14 mouse cellular contexts compared by ENCODE assay signal in the genomic region with DNA sequence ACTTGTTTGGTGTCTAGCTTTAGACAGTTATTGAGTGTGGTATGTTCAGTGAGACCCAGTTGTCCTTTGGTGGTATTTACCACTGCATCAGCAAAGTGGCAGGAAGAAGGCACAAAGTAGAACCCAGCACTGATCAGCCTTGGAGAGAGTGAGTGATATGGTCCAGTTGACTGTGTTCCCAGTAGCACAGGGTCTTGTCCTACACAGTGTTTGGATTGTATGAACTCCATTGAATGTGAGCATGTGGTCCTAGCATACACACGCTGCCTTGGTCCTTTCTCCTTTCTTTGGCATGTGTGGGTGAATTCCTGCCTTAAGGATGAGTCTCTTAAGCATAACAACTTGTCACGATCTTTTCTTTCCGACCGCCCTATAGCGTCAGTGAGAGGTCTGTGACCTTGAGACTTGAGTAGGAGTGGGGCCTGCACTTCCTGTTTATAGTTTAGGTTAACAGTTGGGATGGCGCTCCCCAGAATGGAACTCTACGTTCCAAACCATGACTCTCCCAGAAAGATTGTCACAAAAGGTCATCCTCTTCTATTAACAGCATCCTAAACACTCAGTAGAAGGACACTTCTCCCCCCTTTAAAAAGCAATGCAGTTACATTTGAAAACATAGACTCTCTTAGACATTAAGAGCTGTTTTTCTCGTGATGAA.
"Had no signal": no experiment of that assay in that cellular context is flagged by ENCODE, and none has a peak within 500 bp of the region (broad histone marks: within the 10 kb centered on the region; RNA-seq: fewer than 3 reads in every experiment).

No protein-coding gene starts in this region.

- H3K4me3 ChIP-seq: layer of hippocampus, adult 2 months; limb, embryonic 15.5 days; liver, embryonic 15.5 days; midbrain, embryonic 13.5 days; myocyte; neural tube, embryonic 15.5 days had no signal

- H3K4me2 ChIP-seq: limb, embryonic 15.5 days; liver, embryonic 15.5 days; midbrain, embryonic 13.5 days; neural tube, embryonic 15.5 days had no signal

- H3K4me1 ChIP-seq: liver, embryonic 15.5 days had no signal

- H3K9ac ChIP-seq: limb, embryonic 15.5 days; liver, embryonic 15.5 days; midbrain, embryonic 13.5 days; neural tube, embryonic 15.5 days had no signal

- H3K9me3 ChIP-seq: limb, embryonic 15.5 days; liver, embryonic 15.5 days; midbrain, embryonic 13.5 days; neural tube, embryonic 15.5 days had no signal

- H3K27me3 ChIP-seq: liver, embryonic 15.5 days; midbrain, embryonic 13.5 days; neural tube, embryonic 15.5 days had no signal

- H3K27ac ChIP-seq: kidney, postnatal 0 days; layer of hippocampus, adult 2 months; limb, embryonic 15.5 days; liver, embryonic 15.5 days; midbrain, embryonic 13.5 days; neural tube, embryonic 15.5 days had no signal

- H3K36me3 ChIP-seq: limb, embryonic 15.5 days; liver, embryonic 15.5 days; midbrain, embryonic 13.5 days; neural tube, embryonic 15.5 days had no signal

- ATAC-seq: intestine, embryonic 16.5 days; midbrain, embryonic 13.5 days had no signal

- DNase-seq: kidney, adult 2 months; kidney, postnatal 4 days; left cerebral cortex, postnatal 4 days; right cerebral cortex, adult 18-20 months; right cerebral cortex, postnatal 25 days; thymus, postnatal 36 days had no signal
